In the genomic region with DNA sequence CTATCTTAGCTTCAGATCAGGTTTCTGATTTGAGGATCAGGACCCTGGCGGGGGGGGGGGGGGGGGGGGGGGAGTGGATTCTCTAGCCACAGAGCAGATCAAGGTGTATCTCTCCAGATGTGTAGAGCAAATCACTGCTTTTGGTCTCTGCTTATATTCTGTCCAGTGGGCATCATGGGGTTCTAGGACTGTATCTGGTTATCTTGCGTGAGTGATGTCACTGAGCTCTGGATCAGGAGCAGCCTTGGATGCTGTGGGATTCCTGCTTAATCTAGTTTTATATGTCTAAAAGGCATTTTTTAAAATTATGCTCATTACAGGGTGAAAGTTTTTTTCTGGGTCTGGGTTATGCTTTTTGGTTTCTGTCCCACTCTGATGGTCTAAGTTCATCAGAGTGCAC, we compare ENCODE assay signal across 8 mouse cellular contexts. TPM values are rescaled to one million over a fixed set of nuclear protein-coding genes. Genes with fewer than 3 reads are reported as not detected.
A peak's percentile ranks its signal among the peaks of the same experiment; 100 is the strongest.
DNase-seq lines count a peak whose midpoint lies in the region; ATAC-seq and TF ChIP-seq lines count a peak whose summit lies in the region.

No protein-coding gene starts in this region.

- DNase-seq in heart, postnatal 14 days, result no peak
- no peak for DNase-seq in forebrain, postnatal 0 days
- DNase-seq in midbrain, embryonic 10.5 days (ENCODE audit: low spot score), result peak; percentile 14
- no peak for DNase-seq in adrenal gland, postnatal 10 days
- no peak for DNase-seq in gastrocnemius, adult 18-20 months (ENCODE audit: low spot score)
- DNase-seq in cerebellum, adult 8-10 months, result no peak

- no peaks in the 10 kb centered on the region; the same call in 1 of the 2 replicates for H3K36me3 ChIP-seq in heart, embryonic 11.5 days (ENCODE audit: control insufficient read depth, insufficient read depth, low read length)
- H3K36me3 ChIP-seq in ES-Bruce4 (ENCODE audit: control insufficient read depth, insufficient read depth, low read length, poor library complexity, severe bottlenecking), result peaks cover 21% of the 10 kb centered on the region
- no peaks in the 10 kb centered on the region for H3K36me3 ChIP-seq in forebrain, postnatal 0 days (ENCODE audit: insufficient read depth)
- peaks cover 20% of the 10 kb centered on the region for H3K36me3 ChIP-seq in midbrain, embryonic 10.5 days

- 23% methylated on average over 2 of the region's 2 CpGs for WGBS in heart, embryonic 11.5 days (ENCODE audit: insufficient replicate concordance)
- 42% methylated on average over 1 of the region's 2 CpGs for WGBS in forebrain, postnatal 0 days
- 41% methylated on average over 2 of the region's 2 CpGs for WGBS in midbrain, embryonic 10.5 days

- 0 out of 2 replicates have a peak overlapping the region, but pooled peaks have one; percentile 29 for H3K27ac ChIP-seq in heart, embryonic 11.5 days (ENCODE audit: low read depth, low read length)
- H3K27ac ChIP-seq in ES-Bruce4 (ENCODE audit: insufficient read depth, low read length), result no peak overlapping the region
- peak overlapping the region; percentile 99 for H3K27ac ChIP-seq in forebrain, postnatal 0 days (ENCODE audit: low read depth, low read length)
- H3K27ac ChIP-seq in midbrain, embryonic 10.5 days (replicated peaks), result peak overlapping the region; percentile 98

- H3K9ac ChIP-seq in heart, embryonic 11.5 days (ENCODE audit: low read depth, low read length), result peak overlapping the region; percentile 94
- peak overlapping the region; percentile 80 for H3K9ac ChIP-seq in ES-Bruce4 (ENCODE audit: low read depth, poor library complexity, severe bottlenecking)
- peak overlapping the region; percentile 96 for H3K9ac ChIP-seq in forebrain, postnatal 0 days

- peak; percentile 28 for ATAC-seq in heart, embryonic 11.5 days (replicated peaks; ENCODE audit: insufficient number of reproducible peaks, low FRiP score, low TSS enrichment)
- ATAC-seq in forebrain, postnatal 0 days, result peak; percentile 27

- peak overlapping the region; percentile 77 for H3K4me2 ChIP-seq in heart, embryonic 11.5 days
- H3K4me2 ChIP-seq in forebrain, postnatal 0 days (ENCODE audit: low read depth), result peak overlapping the region; percentile 70

- intact Hi-C loops in heart, postnatal 14 days (cut with DNase I), result no loop called here

- no peak for TF ChIP-seq CTCF in ES-Bruce4 (IDR thresholded peaks at IDR 0.05; ENCODE audit: low read depth, low read length)
- TF ChIP-seq CTCF in forebrain, postnatal 0 days (IDR thresholded peaks at IDR 0.05; ENCODE audit: low read depth), result no peak

- H3K4me3 ChIP-seq in heart, embryonic 11.5 days (ENCODE audit: low read depth, low read length), result peak overlapping the region; percentile 96
- peak overlapping the region; percentile 87 for H3K4me3 ChIP-seq in ES-Bruce4 (ENCODE audit: low read depth, low read length)
- peak overlapping the region; percentile 99 for H3K4me3 ChIP-seq in forebrain, postnatal 0 days (ENCODE audit: low read depth, low read length)
- H3K4me3 ChIP-seq in midbrain, embryonic 10.5 days, result peak overlapping the region; percentile 74

- TF ChIP-seq EP300 in ES-Bruce4 (IDR thresholded peaks at IDR 0.05; ENCODE audit: insufficient read depth, low read depth, low read length), result no peak

- TF ChIP-seq POLR2A in ES-Bruce4 (IDR thresholded peaks at IDR 0.05; ENCODE audit: insufficient read depth, low read length), result no peak

- H3K4me1 ChIP-seq in heart, embryonic 11.5 days (ENCODE audit: control insufficient read depth, insufficient read depth, low read length), result peaks cover 13% of the 10 kb centered on the region
- no peaks in the 10 kb centered on the region for H3K4me1 ChIP-seq in ES-Bruce4 (ENCODE audit: control insufficient read depth, insufficient read depth, low read length)
- peaks cover 20% of the 10 kb centered on the region for H3K4me1 ChIP-seq in forebrain, postnatal 0 days (ENCODE audit: insufficient read depth)
- peaks cover 25% of the 10 kb centered on the region for H3K4me1 ChIP-seq in midbrain, embryonic 10.5 days

- no peaks in the 10 kb centered on the region for H3K27me3 ChIP-seq in heart, embryonic 11.5 days (ENCODE audit: control insufficient read depth, insufficient read depth, low read length)
- H3K27me3 ChIP-seq in ES-Bruce4 (ENCODE audit: control insufficient read depth, insufficient read depth, low read length, poor library complexity, severe bottlenecking), result no peaks in the 10 kb centered on the region
- no peaks in the 10 kb centered on the region for H3K27me3 ChIP-seq in forebrain, postnatal 0 days (ENCODE audit: insufficient read depth, low read length)
- no peaks in the 10 kb centered on the region for H3K27me3 ChIP-seq in midbrain, embryonic 10.5 days (ENCODE audit: low read depth, poor library complexity, severe bottlenecking)

- H3K9me3 ChIP-seq in heart, embryonic 11.5 days (replicated peaks; ENCODE audit: control insufficient read depth, low read length), result no peaks in the 10 kb centered on the region
- H3K9me3 ChIP-seq in ES-Bruce4 (replicated peaks; ENCODE audit: control insufficient read depth, insufficient read depth, low read length, poor library complexity, severe bottlenecking), result no peaks in the 10 kb centered on the region; the same call in 1 of the 2 replicates
- no peaks in the 10 kb centered on the region for H3K9me3 ChIP-seq in forebrain, postnatal 0 days (ENCODE audit: low read length)
- no peaks in the 10 kb centered on the region for H3K9me3 ChIP-seq in midbrain, embryonic 10.5 days (replicated peaks)

RNA-seq across cellular contexts. Expression of a gene that starts 0.5 kb away (rescaled TPM):
- 146 and 165 TPM in 2 replicates for polyA plus RNA-seq in heart, embryonic 11.5 days (2014; fragmentation: Nextera tagmentation; extraction: Ambion mirVana)
- 100 to 1,000 TPM; 109 to 114 TPM for total RNA-seq in heart, postnatal 14 days (2021)
- polyA plus RNA-seq in ES-Bruce4 (2011; ENCODE audit: insufficient read depth, insufficient read length, low read depth, missing spikeins), result 327 and 351 TPM in 2 replicates
- 189 and 231 TPM in 2 replicates for total RNA-seq in forebrain, postnatal 0 days (2014; rRNA removed)
- 165 and 207 TPM in 2 replicates for polyA plus RNA-seq in forebrain, postnatal 0 days (2015; fragmentation: Nextera tagmentation; extraction: Ambion mirVana)
- polyA plus RNA-seq in midbrain, embryonic 10.5 days (2016; fragmentation: Nextera tagmentation; extraction: Ambion mirVana), result 147 TPM in 2 replicates
- 100 to 1,000 TPM; 154 to 160 TPM for total RNA-seq in adrenal gland, postnatal 10 days (2021)
- total RNA-seq in gastrocnemius, adult 18-20 months (2021), result 100 to 1,000 TPM in 1 of 2 experiments, 10 to 100 TPM in 1; 94.3 to 102 TPM
